Mouse (Mus musculus) myocyte (in vitro differentiated cells): Measurements from ENCODE around the gene Kcnn3. TPM values are rescaled to one million over a fixed set of nuclear protein-coding genes. Genes with fewer than 3 reads are reported as not detected.

Source experiments
- H3K27me3 ChIP-seq: one replicate; pipeline ENCODE4 v1.6.1; 2011; ENCODE audit not compliant: control insufficient read depth, insufficient read depth, insufficient read length
- H3K36me3 ChIP-seq: one replicate; pipeline ENCODE4 v1.6.1; 2011; ENCODE audit not compliant: control insufficient read depth, insufficient read depth
- H3K4me2 ChIP-seq: one replicate; pipeline ENCODE4 v1.6.1; 2011; ENCODE audit warnings: low read depth, control low read depth
- H3K4me3 ChIP-seq: one replicate; pipeline ENCODE4 v1.5.1; 2011; ENCODE audit warnings: mild to moderate bottlenecking, control low read depth, moderate library complexity
- H3K79me2 ChIP-seq: one replicate; pipeline ENCODE4 v1.6.1; 2011; ENCODE audit not compliant: control insufficient read depth, insufficient read depth
- H3ac ChIP-seq: one replicate; pipeline ENCODE4 v1.6.1; 2011; ENCODE audit not compliant: control insufficient read depth, insufficient read length
- CEBPB ChIP-seq: IDR thresholded peaks from 2 replicates; pipeline ENCODE4 v1.6.1; 2011; ENCODE audit warnings: mild to moderate bottlenecking, moderate library complexity; ENCODE audit not compliant: poor library complexity, insufficient read depth, severe bottlenecking
- E2F4 ChIP-seq: IDR thresholded peaks from one replicate; pipeline ENCODE4 v1.6.1; 2011; ENCODE audit warnings: mild to moderate bottlenecking, control low read depth, moderate library complexity; ENCODE audit not compliant: insufficient read depth
- MAX ChIP-seq: IDR thresholded peaks from one replicate; pipeline ENCODE4 v1.6.1; 2011; ENCODE audit warnings: low read depth, mild to moderate bottlenecking, control low read depth
- MYOD1 ChIP-seq, 3 experiments: IDR thresholded peaks; one replicate each; pipeline ENCODE4 v1.6.1; 2011; ENCODE audit warnings: control low read depth in 2 of 3, low read depth in 2 of 3, mild to moderate bottlenecking in 2 of 3, moderate library complexity in 1 of 3; ENCODE audit not compliant: insufficient read length in 2 of 3, control insufficient read depth in 1 of 3
- MYOG ChIP-seq, 3 experiments: IDR thresholded peaks; one replicate each; pipeline ENCODE4 v1.6.1; 2011; ENCODE audit warnings: control low read depth in 2 of 3, low read depth in 2 of 3, mild to moderate bottlenecking in 2 of 3; ENCODE audit not compliant: insufficient read length in 2 of 3, control insufficient read depth in 1 of 3, insufficient read depth in 1 of 3
- POLR2A ChIP-seq: IDR thresholded peaks from one replicate; pipeline ENCODE4 v1.6.1; 2011; ENCODE audit warnings: low read depth, mild to moderate bottlenecking, control low read depth, moderate library complexity; ENCODE audit not compliant: insufficient read length
- POLR2AphosphoS2 ChIP-seq: IDR thresholded peaks from one replicate; pipeline ENCODE4 v1.6.1; 2011; ENCODE audit warnings: low read depth, control low read depth; ENCODE audit not compliant: insufficient read length
- REST ChIP-seq: IDR thresholded peaks from one replicate; pipeline ENCODE4 v1.6.1; 2011; ENCODE audit warnings: mild to moderate bottlenecking, control low read depth, moderate library complexity; ENCODE audit not compliant: insufficient read depth, insufficient read length
- SRF ChIP-seq: IDR thresholded peaks from one replicate; pipeline ENCODE4 v1.6.1; 2011; ENCODE audit warnings: low read depth; ENCODE audit not compliant: control insufficient read depth, insufficient read length
- TCF12 ChIP-seq: IDR thresholded peaks from one replicate; pipeline ENCODE4 v1.6.1; 2011; ENCODE audit warnings: mild to moderate bottlenecking, control low read depth; ENCODE audit not compliant: poor library complexity, insufficient read depth, severe bottlenecking
- TCF3 ChIP-seq: IDR thresholded peaks from one replicate; pipeline ENCODE4 v1.6.1; 2011; ENCODE audit warnings: low read depth, control low read depth; ENCODE audit not compliant: insufficient read length
- USF1 ChIP-seq: IDR thresholded peaks from one replicate; pipeline ENCODE4 v1.6.1; 2011; ENCODE audit warnings: low read depth, mild to moderate bottlenecking, control low read depth, moderate library complexity
- polyA plus RNA-seq: library from polyadenylated mRNA; unstranded; fragments of >200 nt; fragmentation: generic; extraction: Trizol; gene quantifications from one replicate; pipeline ENCODE4 v1.2.1, GENCODE M21; 2012; ENCODE audit warnings: missing spikeins

Gene Kcnn3
- polyA plus RNA-seq, 1 experiment, result 0.68 TPM

- peaks cover 35% of the 10 kb centered on the region for H3K27me3 ChIP-seq
- no peaks in the 10 kb centered on the region for H3K79me2 ChIP-seq
- H3K4me2 ChIP-seq, result no peak overlapping the region
- H3K36me3 ChIP-seq, result no peaks in the 10 kb centered on the region
- no peak overlapping the region for H3K4me3 ChIP-seq
- TF ChIP-seq TCF3, result no peak
- no peak for TF ChIP-seq REST
- no peak for TF ChIP-seq MAX
- no peak for TF ChIP-seq USF1
- no peak for TF ChIP-seq MYOG (IDR thresholded peaks at IDR 0.05; ENCODE audit: control insufficient read depth in 1 of 3, insufficient read depth in 1 of 3, insufficient read length in 2 of 3, low read depth in 2 of 3)
- no peak for TF ChIP-seq MYOD1 (IDR thresholded peaks at IDR 0.05; ENCODE audit: control insufficient read depth in 1 of 3, insufficient read length in 2 of 3, low read depth in 2 of 3)
- TF ChIP-seq CEBPB, result no peak
- H3ac ChIP-seq, result no peak overlapping the region
These were observed 18.5 kb upstream of the Kcnn3 start for GRCm38 (mm10) chr3:89501486-89501885.

DNA sequence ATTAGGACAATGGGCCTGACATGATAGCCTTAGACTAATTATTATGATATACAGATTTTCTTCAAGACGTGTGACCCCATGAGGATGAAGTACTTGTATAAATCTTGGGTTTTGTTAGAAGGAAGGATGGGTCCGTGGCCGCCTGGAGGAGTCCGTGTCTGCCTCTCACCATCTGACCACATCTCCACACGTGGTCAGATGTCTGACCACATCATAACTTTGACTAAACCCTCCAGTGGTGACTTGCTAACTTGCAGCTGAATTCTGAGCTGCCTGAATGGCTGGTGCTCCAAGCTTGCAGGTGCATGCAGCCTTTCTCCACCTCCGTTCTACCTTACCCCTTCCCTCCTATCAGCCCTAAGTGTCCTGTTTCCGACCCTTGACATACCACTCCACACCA is 17.4 kb upstream of the Kcnn3 start:
- Histone ChIP-seq H3K79me2 (no peaks in the 10 kb centered on the region), H3K27me3 (peaks cover 45% of the 10 kb centered on the region), H3K36me3 (no peaks in the 10 kb centered on the region), H3K4me3 (no peak overlapping the region), H3ac (no peak overlapping the region), H3K4me2 (no peak overlapping the region)
- TF ChIP-seq TCF12, result no peak
- TF ChIP-seq USF1, result peak; percentile 25

DNA sequence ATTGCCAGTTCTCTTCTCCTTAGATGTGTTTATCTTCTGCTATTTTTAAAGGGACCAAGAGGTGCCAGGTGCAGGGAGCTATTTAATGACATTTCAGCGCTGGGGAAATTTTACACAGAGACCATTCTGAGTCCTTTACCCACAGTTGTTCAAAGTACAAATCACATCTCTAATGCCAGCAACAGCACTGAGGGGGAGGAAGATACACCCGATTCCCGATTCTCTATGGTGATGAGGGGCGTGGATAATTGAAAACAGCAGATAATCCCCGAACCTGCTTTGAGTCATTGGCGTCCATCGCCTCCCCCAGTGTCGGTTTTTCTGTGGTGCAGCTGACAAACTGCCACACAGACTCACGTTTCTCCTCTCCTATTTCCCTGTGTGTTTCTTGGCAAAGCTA is 11.9 kb upstream of the Kcnn3 start:
- no peak for TF ChIP-seq USF1
- no peak for TF ChIP-seq CEBPB
- TF ChIP-seq SRF, result no peak
- no peak for TF ChIP-seq MAX
- no peak for TF ChIP-seq TCF12
- TF ChIP-seq MYOG (IDR thresholded peaks at IDR 0.05; ENCODE audit: control insufficient read depth in 1 of 3, insufficient read depth in 1 of 3, insufficient read length in 2 of 3, low read depth in 2 of 3), result no peak
- no peak for TF ChIP-seq POLR2A
- TF ChIP-seq TCF3, result no peak
- no peak for TF ChIP-seq MYOD1 (IDR thresholded peaks at IDR 0.05; ENCODE audit: control insufficient read depth in 1 of 3, insufficient read length in 2 of 3, low read depth in 2 of 3)
- no peak for TF ChIP-seq POLR2AphosphoS2
- no peak for TF ChIP-seq E2F4
- no peak for TF ChIP-seq REST
- no peak overlapping the region for H3ac ChIP-seq
- no peaks in the 10 kb centered on the region for H3K79me2 ChIP-seq
- no peak overlapping the region for H3K4me2 ChIP-seq
- no peak overlapping the region for H3K4me3 ChIP-seq
- H3K27me3 ChIP-seq, result peaks cover 63% of the 10 kb centered on the region
- H3K36me3 ChIP-seq, result no peaks in the 10 kb centered on the region

GRCm38 (mm10) chr3:89510979-89511378 is 9.0 kb upstream of the Kcnn3 start:
- Histone ChIP-seq H3K27me3 (peaks cover 43% of the 10 kb centered on the region), H3K4me3 (no peak overlapping the region), H3ac (no peak overlapping the region), H3K36me3 (no peaks in the 10 kb centered on the region), H3K79me2 (no peaks in the 10 kb centered on the region), H3K4me2 (no peak overlapping the region)
- no peak for TF ChIP-seq TCF3
- no peak for TF ChIP-seq E2F4
- no peak for TF ChIP-seq CEBPB
- TF ChIP-seq MAX, result no peak

GRCm38 (mm10) chr3:89511400-89511799 is 8.6 kb upstream of the Kcnn3 start:
- no peak overlapping the region for H3K4me2 ChIP-seq
- H3K79me2 ChIP-seq, result no peaks in the 10 kb centered on the region
- H3K36me3 ChIP-seq, result no peaks in the 10 kb centered on the region
- H3K27me3 ChIP-seq, result peaks cover 42% of the 10 kb centered on the region
- no peak overlapping the region for H3ac ChIP-seq
- no peak overlapping the region for H3K4me3 ChIP-seq
- TF ChIP-seq MYOG (IDR thresholded peaks at IDR 0.05; ENCODE audit: control insufficient read depth in 1 of 3, insufficient read depth in 1 of 3, insufficient read length in 2 of 3, low read depth in 2 of 3) (no peak), CEBPB (no peak)

DNA sequence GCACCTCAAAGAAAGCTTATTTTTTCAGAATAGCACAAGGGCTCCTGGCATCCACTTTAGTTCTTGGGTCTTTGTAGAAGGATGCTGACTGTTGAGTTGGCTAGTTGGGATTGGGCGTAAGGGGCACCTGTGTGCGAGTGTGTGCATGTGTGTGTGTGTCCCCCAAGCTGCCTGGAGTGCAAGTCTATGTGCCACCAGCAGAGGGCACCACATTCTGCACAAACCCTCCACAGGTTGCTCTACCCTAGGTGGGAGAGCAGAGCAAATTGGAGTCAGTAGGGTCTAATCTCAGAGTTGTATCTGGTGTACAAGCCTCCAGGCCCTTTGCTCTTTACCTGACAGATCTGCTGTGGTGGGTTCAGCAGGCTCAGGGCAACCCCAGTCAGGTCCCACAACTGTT is 7.7 kb upstream of the Kcnn3 start:
- H3K27me3 ChIP-seq, result peaks cover 34% of the 10 kb centered on the region
- no peaks in the 10 kb centered on the region for H3K36me3 ChIP-seq
- no peaks in the 10 kb centered on the region for H3K79me2 ChIP-seq
- no peak for TF ChIP-seq MAX
- TF ChIP-seq CEBPB, result no peak
- TF ChIP-seq USF1, result no peak
- H3ac ChIP-seq, result no peak overlapping the region
- H3K4me2 ChIP-seq, result no peak overlapping the region
- no peak overlapping the region for H3K4me3 ChIP-seq
